Mouse (Mus musculus) small intestine, adult 2 months (tissue): ENCODE data around the gene Gucy2c.

ENCODE experiments used
- CTCF ChIP-seq: fragments of 200-500 bp; IDR thresholded peaks from 2 replicates; pipeline ENCODE4 v1.5.1; 2012; ENCODE audit warnings: low read depth, mild to moderate bottlenecking, control low read depth, inconsistent platforms, low read length, moderate library complexity, mixed read lengths; ENCODE audit not compliant: insufficient replicate concordance, insufficient read length; ENCODE audit errors: extremely low read depth
- POLR2A ChIP-seq: fragments of 200-500 bp; IDR thresholded peaks from 2 replicates; pipeline ENCODE4 v1.6.1; 2012; ENCODE audit warnings: low read depth, mild to moderate bottlenecking, control low read depth, inconsistent platforms, low read length, moderate library complexity

GRCm38 (mm10) chr6:136728144-136728543, 53.4 kb downstream of the Gucy2c start:
- TF ChIP-seq CTCF (no peak), POLR2A (no peak)
